Mouse (Mus musculus): ENCODE results near the gene Grap2. TPM values are rescaled to one million over a fixed set of nuclear protein-coding genes. Genes with fewer than 3 reads are reported as not detected.

Grap2 gene
- total RNA-seq, 2 experiments from 2014 or later: 1.6 to 2.0 TPM

GRCm38 (mm10) chr15:80598750-80599149 is 26.4 kb downstream of the Grap2 start:
- no peak for DNase-seq

DNA sequence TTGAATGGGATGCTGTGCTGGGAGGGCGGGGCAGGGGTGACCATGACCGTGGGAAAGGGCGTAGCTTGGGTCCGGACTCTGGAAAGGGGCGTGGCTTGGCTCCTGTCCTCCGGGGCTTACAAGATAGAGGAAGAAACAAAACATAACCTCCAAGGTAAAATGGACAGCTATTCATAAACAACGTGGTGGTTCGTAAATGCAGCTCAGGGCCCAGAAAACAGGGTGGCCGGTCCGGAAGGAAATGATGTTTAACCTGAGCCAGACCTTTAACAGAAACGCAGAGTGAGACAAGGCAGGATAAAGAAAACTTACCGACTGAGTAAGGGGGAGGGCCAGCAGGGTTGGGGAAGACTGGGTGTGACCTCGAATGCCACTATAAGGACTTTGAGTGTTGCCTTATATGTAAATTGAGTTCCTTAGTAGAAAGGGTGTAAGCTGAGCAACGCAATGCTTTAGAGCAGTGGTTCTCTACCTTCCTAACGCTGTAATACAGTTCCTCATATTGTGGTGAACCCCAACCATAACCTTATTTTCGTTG is 26.9 kb downstream of the Grap2 start:
- intact Hi-C loops (cut with DNase I): no loop called here
- DNase-seq: peak; percentile 48 to 57

More at GRCm38 (mm10) chr15:80598750-80599149, 26.4 kb downstream of the Grap2 start:
- intact Hi-C loops (cut with DNase I): no loop called here

DNA sequence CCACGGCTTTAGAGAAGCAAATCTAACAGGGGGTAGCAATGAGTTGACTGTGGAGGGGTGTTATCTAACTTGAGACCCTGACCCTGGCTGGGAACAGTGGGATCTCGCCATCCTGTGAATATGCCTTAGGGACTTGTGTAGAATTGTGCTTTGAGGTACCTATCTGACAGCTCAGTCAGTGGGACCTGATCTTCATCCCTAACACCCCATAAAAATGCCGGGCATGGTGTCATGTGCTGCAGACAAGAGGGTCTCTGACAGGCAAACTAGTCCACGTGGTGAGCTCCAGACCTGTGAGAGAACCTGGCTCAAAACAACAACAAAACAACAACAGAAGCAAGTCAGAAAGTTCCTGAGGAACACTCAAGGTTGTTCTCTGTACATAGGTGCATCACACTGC is 27.4 kb downstream of the Grap2 start:
- no peak for DNase-seq
- intact Hi-C loops (cut with DNase I): no loop called here

DNA sequence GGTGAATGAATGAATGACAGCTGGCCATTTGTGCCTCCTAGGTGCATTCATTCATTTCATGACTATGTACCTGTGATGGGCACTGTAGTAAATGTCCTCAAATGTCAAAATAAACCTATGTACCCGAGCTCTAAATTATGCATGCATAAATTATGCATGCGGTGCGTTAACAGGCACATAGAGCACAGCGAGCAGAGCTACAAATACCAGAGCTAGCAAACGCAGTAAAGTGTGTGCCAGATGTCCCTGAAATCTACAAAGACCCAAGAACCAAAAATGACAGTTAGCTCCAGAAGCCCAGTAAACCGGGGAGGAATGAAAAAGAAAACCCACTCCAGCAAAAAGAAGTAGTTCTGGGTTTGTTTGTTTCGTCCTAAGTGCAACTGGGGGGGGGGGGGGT is 29.1 kb downstream of the Grap2 start:
- intact Hi-C loops (cut with DNase I): no loop called here
- DNase-seq: no peak

- DNase-seq: no peak
- intact Hi-C loops (cut with DNase I): no loop called here
These were observed 30.1 kb downstream of the Grap2 start for GRCm38 (mm10) chr15:80602487-80602886.

DNA sequence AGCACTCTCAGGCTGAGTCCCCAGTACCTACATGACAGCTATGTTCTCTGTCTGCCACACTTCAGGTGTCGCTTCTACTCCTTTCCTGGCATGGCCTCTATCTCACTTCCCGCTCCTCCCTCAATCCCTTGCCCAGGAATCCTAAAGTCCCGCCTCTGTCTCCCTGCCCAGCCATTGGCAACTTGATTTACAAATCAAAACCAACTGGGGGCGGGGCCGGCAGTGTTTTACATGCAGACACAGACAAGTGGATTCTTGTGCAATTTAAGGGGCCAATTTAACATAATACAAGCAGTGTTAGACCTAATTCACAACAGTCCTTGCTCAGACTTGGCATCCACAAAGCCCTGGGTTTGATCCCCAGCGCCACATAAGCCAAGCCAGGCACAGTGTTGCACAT is 31.6 kb downstream of the Grap2 start:
- intact Hi-C loops (cut with DNase I): no loop called here
- DNase-seq: no peak

GRCm38 (mm10) chr15:80607970-80608369 is 35.6 kb downstream of the Grap2 start:
- intact Hi-C loops (cut with DNase I): no loop called here
- no peak for DNase-seq

- intact Hi-C loops (cut with DNase I): loop anchor here (10.0 kb wide), 1 partner anchor 326 kb away; the partner anchor contains the start of gene Cacna1i
- no peak for DNase-seq
These were observed 37.9 kb downstream of the Grap2 start for GRCm38 (mm10) chr15:80610335-80610734.

- DNase-seq: no peak
- intact Hi-C loops (cut with DNase I): loop anchor here (10.0 kb wide), 1 partner anchor 327 kb away; the partner anchor contains the start of gene Cacna1i
These were observed 39.1 kb downstream of the Grap2 start for GRCm38 (mm10) chr15:80611478-80611877.

DNA sequence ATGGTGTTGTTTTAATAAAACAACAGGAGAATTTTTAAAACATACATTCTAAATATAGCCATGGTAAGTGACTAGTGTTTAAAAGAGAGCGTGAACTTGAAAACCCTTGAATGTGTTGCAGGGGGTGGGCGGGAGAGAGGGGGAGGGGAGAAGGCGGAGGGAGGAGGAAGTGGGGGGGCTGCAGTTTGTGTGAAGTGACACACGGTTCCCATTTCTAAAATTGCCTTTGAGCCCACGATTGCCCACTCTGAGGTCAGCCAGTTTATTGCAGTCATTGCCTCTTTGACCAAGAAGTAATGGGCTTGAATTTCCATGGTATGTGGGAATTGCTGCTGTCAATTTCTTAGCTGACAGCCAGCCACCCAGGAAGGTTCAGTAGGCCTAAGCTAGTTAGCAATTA is 41.5 kb downstream of the Grap2 start:
- DNase-seq: no peak
- intact Hi-C loops (cut with DNase I): loop anchor here (10.0 kb wide), 1 partner anchor 329 kb away; the partner anchor contains the start of gene Cacna1i

DNA sequence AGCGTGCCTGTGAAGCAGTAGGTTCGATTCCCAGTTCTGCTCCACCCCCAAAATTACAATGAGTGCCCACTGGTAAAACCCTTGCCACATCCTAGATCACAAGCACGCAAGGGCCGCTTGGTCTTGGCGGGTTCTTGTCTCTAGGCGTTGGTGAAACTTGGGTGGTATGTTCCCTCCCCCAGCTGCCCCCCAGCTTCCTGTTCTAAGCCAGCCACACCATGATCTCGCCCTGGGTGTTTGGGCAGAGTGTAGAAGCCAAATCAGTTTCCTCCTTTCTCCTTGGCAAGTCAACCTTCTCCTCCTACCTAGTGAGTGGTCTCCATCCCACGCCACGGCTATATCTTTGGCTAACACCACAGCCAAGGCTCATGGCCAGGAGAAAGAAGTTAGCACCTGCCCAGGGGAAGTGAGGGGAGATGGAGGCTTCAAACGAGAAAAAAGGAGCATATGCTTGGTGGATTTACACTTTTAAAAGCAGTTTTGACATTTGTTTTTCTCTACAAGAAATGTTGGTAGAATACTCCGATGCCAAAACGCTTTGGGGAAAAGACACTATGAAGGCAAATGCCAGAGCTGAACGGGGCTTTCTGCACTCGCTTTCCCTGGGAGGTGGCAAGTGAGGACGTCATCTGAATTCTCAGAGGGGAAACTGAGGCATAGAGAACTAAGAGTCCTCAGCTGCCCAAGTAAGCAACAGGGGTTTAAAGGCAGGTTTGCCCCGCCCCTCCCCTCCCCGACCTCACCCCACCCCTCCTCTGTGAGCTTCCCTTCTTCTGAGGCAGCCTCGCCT is 42.3 kb downstream of the Grap2 start:
- intact Hi-C loops (cut with DNase I): loop anchor here (10.0 kb wide), 1 partner anchor 330 kb away; the partner anchor contains the start of gene Cacna1i
- DNase-seq: no peak

DNA sequence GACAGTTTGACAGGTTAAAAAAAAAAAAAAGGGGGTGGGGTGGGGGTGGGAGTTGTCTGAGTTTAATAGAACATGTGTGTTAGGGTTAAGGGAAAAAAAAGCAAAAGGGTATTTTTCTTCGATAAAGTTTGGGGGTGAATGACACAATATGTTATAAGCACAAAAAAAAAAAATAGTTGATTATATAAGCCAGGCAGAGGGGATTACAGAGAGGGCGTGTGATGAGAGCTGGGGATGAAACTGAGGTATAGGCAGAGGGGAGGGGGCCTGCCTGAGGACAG is 42.8 kb downstream of the Grap2 start:
- DNase-seq: no peak
- intact Hi-C loops (cut with DNase I): loop anchor here (10.0 kb wide), 1 partner anchor 330 kb away; the partner anchor contains the start of gene Cacna1i

DNA sequence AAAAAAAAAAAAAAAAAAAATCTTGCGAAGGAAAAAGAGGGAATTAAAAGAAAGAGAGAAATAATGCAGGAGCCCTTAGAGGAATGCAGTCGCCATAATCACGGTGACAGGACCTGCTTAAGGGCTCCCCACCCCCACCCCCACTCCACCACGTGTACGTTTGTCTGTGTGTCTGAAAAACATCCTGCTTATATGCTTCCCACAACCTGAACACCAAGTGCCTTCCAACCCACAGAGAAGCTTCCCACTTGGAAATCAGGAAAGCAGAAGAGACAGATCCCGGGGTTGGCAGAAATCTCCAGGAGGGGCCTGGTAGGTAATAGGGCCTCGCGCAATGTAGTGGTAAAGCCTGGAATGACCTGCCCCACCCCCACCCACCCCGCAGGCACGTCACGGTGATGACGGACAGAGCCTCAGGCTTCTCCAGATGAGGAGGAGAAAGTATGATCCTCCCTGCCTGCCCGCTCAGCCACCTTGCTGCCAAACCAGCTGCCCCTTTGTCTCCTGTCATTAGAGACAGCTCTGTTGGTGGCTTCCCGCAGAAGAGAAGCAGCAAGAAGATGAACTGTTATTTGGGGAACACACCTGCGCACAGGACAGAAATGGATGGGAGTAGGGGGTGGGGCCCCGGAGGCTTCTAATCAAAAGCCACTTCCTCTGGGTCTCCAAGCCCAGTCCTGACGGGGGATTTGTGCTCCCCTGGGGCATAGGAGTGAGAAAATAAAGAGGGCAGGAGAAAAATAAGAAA is 43.4 kb downstream of the Grap2 start:
- DNase-seq: no peak
- intact Hi-C loops (cut with DNase I): loop anchor here (10.0 kb wide), 1 partner anchor 331 kb away; the partner anchor contains the start of gene Cacna1i

DNA sequence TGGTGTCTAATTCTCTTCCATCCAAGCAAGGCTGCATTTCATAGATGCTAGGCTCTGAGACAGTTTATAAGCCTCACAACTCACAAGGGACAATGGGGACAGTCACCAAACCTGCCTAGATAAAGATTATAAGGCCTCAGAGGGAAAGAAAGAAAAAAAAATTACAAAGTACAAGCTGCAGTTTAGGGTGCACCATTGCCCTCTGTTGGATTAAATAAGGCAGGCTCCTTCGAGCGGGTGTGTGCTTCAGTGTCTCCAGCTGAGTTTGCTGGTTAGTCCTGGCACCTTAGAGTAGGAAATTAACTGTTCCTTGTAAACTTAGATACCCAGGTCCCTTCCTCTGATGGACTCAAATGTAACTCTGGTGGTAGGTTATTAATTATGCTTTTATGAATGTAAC is 45.4 kb downstream of the Grap2 start:
- intact Hi-C loops (cut with DNase I): loop anchor here (10.0 kb wide), 1 partner anchor 333 kb away; the partner anchor contains the start of gene Cacna1i
- no peak for DNase-seq

DNA sequence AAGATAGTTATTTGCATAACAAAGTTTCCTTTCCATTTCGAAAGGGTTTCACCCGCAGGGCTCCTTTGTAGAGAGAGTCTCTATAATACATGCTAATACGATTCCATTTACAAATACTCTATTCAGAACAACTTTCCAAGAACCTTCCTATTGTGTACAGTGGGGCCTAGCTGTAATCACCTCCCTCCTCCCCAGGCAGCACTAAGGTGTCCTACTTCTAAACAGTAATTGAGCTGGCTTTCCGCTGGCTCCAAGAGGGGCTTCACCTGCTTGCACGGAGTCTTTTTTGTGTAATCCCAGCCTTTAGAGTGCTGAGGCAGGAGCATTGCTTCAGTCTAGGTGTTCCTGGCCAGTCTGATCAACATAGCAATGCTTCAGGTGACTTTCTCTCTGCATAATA is 46.8 kb downstream of the Grap2 start:
- intact Hi-C loops (cut with DNase I): loop anchor here (10.0 kb wide), 1 partner anchor 334 kb away; the partner anchor contains the start of gene Cacna1i
- no peak for DNase-seq

DNA sequence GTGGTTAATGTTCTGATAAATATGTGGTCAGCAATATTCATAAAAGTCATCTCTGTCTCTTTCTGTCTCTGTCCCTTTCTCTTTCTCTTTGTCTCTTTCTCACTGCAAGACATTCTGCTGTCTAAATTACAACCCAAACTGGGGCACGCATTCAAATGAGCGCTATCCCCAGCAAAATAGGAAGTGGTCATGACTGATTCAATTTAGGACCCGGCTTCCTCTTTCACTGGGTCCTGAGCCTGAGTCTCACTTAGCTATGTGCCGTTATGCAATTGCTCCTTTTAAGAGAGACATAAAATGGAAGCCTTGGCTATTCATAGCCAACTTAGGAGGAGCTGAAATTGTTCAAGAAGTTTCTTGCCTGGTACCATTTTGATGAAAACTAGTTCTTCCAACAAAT is 47.4 kb downstream of the Grap2 start:
- DNase-seq: no peak
- intact Hi-C loops (cut with DNase I): loop anchor here (10.0 kb wide), 1 partner anchor 335 kb away; the partner anchor contains the start of gene Cacna1i

DNA sequence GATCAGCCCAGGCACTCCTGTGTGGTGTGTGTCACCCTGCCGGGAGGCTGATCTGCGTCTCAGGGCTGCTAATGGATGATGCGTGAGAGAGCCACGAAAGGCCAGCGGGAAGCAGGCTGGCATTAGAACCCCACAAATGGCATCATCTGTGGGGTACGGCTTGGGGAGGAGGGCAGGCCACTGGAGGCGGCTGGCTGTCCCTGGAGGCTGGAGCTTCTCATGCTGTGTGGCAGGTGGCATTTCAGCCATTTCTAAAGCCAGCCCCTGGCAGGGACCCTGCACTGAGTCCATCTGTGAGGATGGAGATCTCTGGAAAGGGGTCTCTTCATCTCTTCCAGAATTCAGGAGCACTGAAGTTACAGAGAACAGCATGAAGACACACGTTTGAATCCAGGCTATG is 48.0 kb downstream of the Grap2 start:
- intact Hi-C loops (cut with DNase I): no loop called here
- DNase-seq: no peak

- intact Hi-C loops (cut with DNase I): no loop called here
- no peak for DNase-seq
These were observed 50.9 kb downstream of the Grap2 start for GRCm38 (mm10) chr15:80623171-80623837.

GRCm38 (mm10) chr15:80626472-80626871 is 54.1 kb downstream of the Grap2 start:
- no peak for DNase-seq
- intact Hi-C loops (cut with DNase I): no loop called here

DNA sequence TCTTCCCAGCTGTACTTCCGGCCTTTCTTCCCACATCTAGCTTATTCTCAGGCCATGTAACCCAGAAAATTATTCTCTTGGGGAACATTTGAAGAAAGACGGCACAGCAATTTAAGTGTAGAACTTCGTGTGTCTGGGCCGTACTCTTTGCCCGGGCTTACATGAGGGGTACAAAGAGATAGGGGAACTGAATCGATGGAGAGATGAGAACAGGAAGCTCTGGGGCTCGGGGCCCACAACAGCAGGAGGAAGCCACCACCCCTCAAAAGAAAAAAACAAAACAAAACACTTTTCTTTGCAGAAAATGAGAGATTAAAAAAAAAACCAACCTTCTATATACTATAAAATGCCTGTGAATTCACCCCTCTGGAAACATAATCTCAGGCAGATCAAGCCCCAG is 57.8 kb downstream of the Grap2 start:
- intact Hi-C loops (cut with DNase I): no loop called here
- no peak for DNase-seq

GRCm38 (mm10) chr15:80630711-80631110 is 58.3 kb downstream of the Grap2 start:
- intact Hi-C loops (cut with DNase I): no loop called here
- DNase-seq: no peak

Data from heart, postnatal 10 days (tissue).